Mouse (Mus musculus) heart, embryonic 11.5 days (tissue): ENCODE results near the gene Htr7. TPM values are rescaled to one million over a fixed set of nuclear protein-coding genes. Genes with fewer than 3 reads are reported as not detected.

Experiments
- ATAC-seq: fragments of 200-750 bp; cut with Nextera tagmentation; replicated peaks from 2 replicates; pipeline ENCODE4 v1.8.0; 2017; ENCODE audit warnings: moderate library complexity; ENCODE audit not compliant: insufficient number of reproducible peaks, low FRiP score, low TSS enrichment
- H3K27ac ChIP-seq: fragments of 300-500 bp; sonication (generic); 2 replicates; pipeline ENCODE4 v1.5.1; 2014; ENCODE audit warnings: mild to moderate bottlenecking, low read depth, low read length
- H3K27me3 ChIP-seq: fragments of 300-500 bp; sonication (generic); 2 replicates; pipeline ENCODE4 v1.6.1; 2014; ENCODE audit warnings: mild to moderate bottlenecking, low read length, mixed read lengths; ENCODE audit not compliant: control insufficient read depth, insufficient read depth
- H3K36me3 ChIP-seq: fragments of 300-500 bp; sonication (generic); 2 replicates; pipeline ENCODE4 v1.6.1; 2014; ENCODE audit warnings: mild to moderate bottlenecking, low read length, moderate library complexity, mixed read lengths; ENCODE audit not compliant: control insufficient read depth, insufficient read depth
- H3K4me1 ChIP-seq: fragments of 300-500 bp; sonication (generic); 2 replicates; pipeline ENCODE4 v1.6.1; 2014; ENCODE audit warnings: low read length; ENCODE audit not compliant: control insufficient read depth, insufficient read depth
- H3K4me2 ChIP-seq: fragments of 300-500 bp; sonication (generic); 2 replicates; pipeline ENCODE4 v1.6.1; 2014; ENCODE audit warnings: mild to moderate bottlenecking, moderate library complexity
- H3K4me3 ChIP-seq: fragments of 300-500 bp; sonication (generic); 2 replicates; pipeline ENCODE4 v1.5.1; 2014; ENCODE audit warnings: low read depth, low read length
- H3K9ac ChIP-seq: fragments of 300-500 bp; sonication (generic); 2 replicates; pipeline ENCODE4 v1.6.1; 2014; ENCODE audit warnings: mild to moderate bottlenecking, low read depth, low read length, moderate library complexity
- H3K9me3 ChIP-seq: fragments of 300-500 bp; sonication (generic); replicated peaks from 2 replicates; pipeline ENCODE4 v1.6.1; 2016; ENCODE audit warnings: low read length; ENCODE audit not compliant: control insufficient read depth
- WGBS: fragments of 180-500 bp; shearing (Covaris S2); extraction: QIAGEN DNeasy Blood & Tissue Kit; methylation state at CpG from one replicate; pipeline ENCODE4 v1.1.7; 2014; ENCODE audit not compliant: insufficient replicate concordance; 5-methylcytosine and 5-hydroxymethylcytosine counted together
- polyA plus RNA-seq: library from polyadenylated mRNA; unstranded; fragments of >200 nt; fragmentation: Nextera tagmentation; extraction: Ambion mirVana; gene quantifications from 2 replicates; pipeline ENCODE4 v1.2.1, GENCODE M21; 2014

Htr7 gene
- polyA plus RNA-seq, 1 experiment from 2014 or later: not detected

DNA sequence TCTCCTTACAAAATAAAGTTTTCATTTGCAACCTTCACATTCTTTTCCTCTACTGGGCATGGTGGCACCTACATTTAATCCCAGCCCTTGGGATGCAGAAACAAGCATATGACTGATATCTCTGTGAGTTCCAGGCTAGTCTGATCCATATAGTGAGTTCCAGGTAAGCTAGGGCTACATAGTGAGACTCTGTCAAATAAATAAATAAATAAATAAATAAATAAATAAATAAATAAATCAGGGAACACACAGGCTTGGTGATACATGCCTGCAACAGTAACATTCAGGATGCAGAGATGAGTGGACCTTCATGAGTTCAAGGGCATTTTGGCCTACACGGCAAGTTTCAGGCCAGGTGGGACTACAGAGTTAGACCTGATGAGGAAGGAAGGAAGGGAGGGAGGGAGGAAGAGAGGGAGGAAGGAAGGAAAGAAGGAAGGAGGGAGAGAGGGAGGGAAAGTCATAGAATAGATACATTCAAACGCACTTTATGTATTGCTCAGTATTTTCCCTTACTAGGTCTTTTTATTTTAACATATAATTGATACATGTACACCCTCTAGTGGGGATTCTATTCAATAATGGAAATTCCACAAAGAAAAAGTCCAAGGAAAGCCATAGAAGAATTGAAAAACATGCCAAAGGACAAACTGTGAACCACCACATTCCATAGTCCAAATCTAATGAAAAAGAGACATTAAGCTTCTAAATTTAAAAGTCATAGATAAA lies 5.7 kb upstream of the Htr7 start:
- 69% methylated on average over 2 of the region's 2 CpGs for WGBS
- Histone ChIP-seq H3K4me1 (no peaks in the 10 kb centered on the region), H3K9me3 (no peaks in the 10 kb centered on the region), H3K9ac (no peak overlapping the region), H3K4me3 (no peak overlapping the region), H3K36me3 (no peaks in the 10 kb centered on the region), H3K27me3 (peaks cover 7% of the 10 kb centered on the region; the same call in 1 of the 2 replicates), H3K27ac (no peak overlapping the region), H3K4me2 (no peak overlapping the region)
- ATAC-seq: no peak

DNA sequence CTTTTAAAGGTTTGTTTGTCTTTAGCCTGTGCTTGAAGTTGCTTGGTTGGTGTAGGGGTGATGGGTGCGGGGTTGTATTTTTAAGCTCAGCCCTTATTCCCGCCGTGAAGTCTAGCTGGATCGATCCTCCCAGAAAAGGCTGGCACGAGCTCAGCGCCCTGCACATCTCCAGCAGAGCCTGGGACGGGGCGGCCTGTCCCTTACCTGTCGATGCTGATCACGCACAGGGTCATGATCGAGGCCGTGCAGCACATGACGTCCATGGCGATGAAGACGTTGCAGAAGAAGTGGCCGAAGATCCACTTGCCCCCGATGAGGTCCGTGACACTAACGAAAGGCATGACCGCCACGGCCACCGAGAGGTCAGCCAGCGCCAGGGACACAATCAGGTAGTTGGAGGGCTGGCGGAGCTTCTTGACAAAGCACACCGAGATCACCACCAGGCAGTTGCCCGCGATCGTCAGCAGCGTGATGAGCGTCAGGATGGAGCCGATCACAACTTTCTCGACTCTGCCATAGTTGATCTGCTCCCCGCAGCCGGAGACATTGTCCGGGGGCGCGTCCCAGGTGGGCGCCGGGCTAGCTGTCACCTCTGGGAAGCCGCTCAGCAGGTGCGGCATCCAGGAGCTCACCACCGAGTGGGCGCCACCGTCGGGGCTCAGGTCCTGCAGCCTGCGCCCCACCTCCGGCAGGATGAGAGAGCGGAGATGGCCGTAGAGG lies 645 bp downstream of the Htr7 start:
- H3K36me3 ChIP-seq: no peaks in the 10 kb centered on the region
- H3K4me1 ChIP-seq: peaks cover 5% of the 10 kb centered on the region; the same call in 1 of the 2 replicates
- ATAC-seq: peak; percentile 14; the same call in 1 of the 2 replicates
- no peaks in the 10 kb centered on the region for H3K9me3 ChIP-seq
- H3K9ac ChIP-seq: no peak overlapping the region; the same call in 1 of the 2 replicates
- H3K27me3 ChIP-seq: peaks cover 37% of the 10 kb centered on the region
- 7% methylated on average over 49 of the region's 49 CpGs for WGBS
- H3K4me2 ChIP-seq: peak overlapping the region; percentile 93
- H3K4me3 ChIP-seq: peak overlapping the region; percentile 53
- H3K27ac ChIP-seq: no peak overlapping the region

DNA sequence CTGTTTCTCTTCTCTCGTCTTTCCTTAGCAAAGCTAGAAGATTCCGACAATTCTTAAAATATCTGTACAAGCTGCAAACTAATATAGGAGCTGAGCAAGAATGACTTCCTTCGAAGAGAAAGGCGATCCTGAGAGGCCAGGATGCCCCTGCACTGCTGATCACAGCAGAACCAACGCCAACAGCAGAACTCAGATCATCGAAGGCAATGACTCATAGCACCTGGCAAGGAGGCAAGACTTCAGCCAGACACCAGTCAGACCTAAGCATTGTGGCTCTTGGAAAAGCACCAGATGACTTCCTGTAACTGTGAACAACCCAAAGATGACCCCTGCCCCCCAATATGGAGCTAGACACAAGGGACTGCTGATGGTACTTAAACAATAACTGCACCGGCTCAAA lies 11.3 kb downstream of the Htr7 start:
- ATAC-seq: no peak
- no peak overlapping the region for H3K4me2 ChIP-seq

GRCm38 (mm10) chr19:36014836-36015235 lies 42.5 kb downstream of the Htr7 start:
- H3K9me3 ChIP-seq: no peaks in the 10 kb centered on the region
- H3K4me3 ChIP-seq: no peak overlapping the region
- H3K9ac ChIP-seq: no peak overlapping the region
- no peak overlapping the region for H3K4me2 ChIP-seq
- ATAC-seq: no peak
- H3K27me3 ChIP-seq: no peaks in the 10 kb centered on the region
- no peaks in the 10 kb centered on the region for H3K4me1 ChIP-seq
- H3K27ac ChIP-seq: no peak overlapping the region
- 13% methylated on average over 3 of the region's 3 CpGs for WGBS
- no peaks in the 10 kb centered on the region for H3K36me3 ChIP-seq

More for the DNA sequence above, 11.3 kb downstream of the Htr7 start:
- H3K27me3 ChIP-seq: no peaks in the 10 kb centered on the region
- no peak overlapping the region for H3K9ac ChIP-seq
- H3K4me3 ChIP-seq: no peak overlapping the region
- H3K27ac ChIP-seq: no peak overlapping the region
- H3K4me1 ChIP-seq: no peaks in the 10 kb centered on the region
- no peaks in the 10 kb centered on the region for H3K36me3 ChIP-seq
- 80% methylated on average over 7 of the region's 7 CpGs for WGBS
- no peaks in the 10 kb centered on the region for H3K9me3 ChIP-seq

GRCm38 (mm10) chr19:36006277-36006676 lies 51.0 kb downstream of the Htr7 start:
- 68% methylated on average over 6 of the region's 6 CpGs for WGBS
- no peak for ATAC-seq
- H3K9me3 ChIP-seq: no peaks in the 10 kb centered on the region
- H3K9ac ChIP-seq: no peak overlapping the region
- H3K27ac ChIP-seq: no peak overlapping the region
- no peaks in the 10 kb centered on the region for H3K27me3 ChIP-seq
- no peaks in the 10 kb centered on the region for H3K4me1 ChIP-seq
- no peak overlapping the region for H3K4me2 ChIP-seq
- no peak overlapping the region for H3K4me3 ChIP-seq
- H3K36me3 ChIP-seq: no peaks in the 10 kb centered on the region

DNA sequence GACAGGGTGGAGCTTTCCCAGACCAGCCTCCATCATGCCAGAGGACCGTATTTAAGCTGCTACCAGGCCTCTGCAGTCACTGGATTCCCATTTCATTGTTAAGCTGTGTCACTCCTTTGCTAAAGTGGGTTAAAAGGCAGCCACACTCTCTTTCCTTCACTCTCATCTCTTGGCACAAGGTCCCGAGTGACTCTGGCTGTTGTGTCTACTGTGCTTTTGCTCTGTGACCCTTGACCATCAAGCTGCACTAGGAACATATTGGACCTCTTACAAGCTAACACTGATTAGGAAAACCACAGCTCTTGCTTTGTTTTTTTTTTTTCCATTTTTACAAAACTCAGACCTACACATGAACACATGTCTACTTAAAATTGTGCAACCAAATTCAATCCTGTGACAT lies 52.3 kb downstream of the Htr7 start:
- no peak for ATAC-seq
- no peaks in the 10 kb centered on the region for H3K9me3 ChIP-seq
- no peak overlapping the region for H3K9ac ChIP-seq
- WGBS: 58% methylated on average over 2 of the region's 2 CpGs
- no peaks in the 10 kb centered on the region for H3K4me1 ChIP-seq
- H3K27ac ChIP-seq: no peak overlapping the region
- no peaks in the 10 kb centered on the region for H3K27me3 ChIP-seq
- H3K36me3 ChIP-seq: no peaks in the 10 kb centered on the region
- no peak overlapping the region for H3K4me3 ChIP-seq
- no peak overlapping the region for H3K4me2 ChIP-seq

DNA sequence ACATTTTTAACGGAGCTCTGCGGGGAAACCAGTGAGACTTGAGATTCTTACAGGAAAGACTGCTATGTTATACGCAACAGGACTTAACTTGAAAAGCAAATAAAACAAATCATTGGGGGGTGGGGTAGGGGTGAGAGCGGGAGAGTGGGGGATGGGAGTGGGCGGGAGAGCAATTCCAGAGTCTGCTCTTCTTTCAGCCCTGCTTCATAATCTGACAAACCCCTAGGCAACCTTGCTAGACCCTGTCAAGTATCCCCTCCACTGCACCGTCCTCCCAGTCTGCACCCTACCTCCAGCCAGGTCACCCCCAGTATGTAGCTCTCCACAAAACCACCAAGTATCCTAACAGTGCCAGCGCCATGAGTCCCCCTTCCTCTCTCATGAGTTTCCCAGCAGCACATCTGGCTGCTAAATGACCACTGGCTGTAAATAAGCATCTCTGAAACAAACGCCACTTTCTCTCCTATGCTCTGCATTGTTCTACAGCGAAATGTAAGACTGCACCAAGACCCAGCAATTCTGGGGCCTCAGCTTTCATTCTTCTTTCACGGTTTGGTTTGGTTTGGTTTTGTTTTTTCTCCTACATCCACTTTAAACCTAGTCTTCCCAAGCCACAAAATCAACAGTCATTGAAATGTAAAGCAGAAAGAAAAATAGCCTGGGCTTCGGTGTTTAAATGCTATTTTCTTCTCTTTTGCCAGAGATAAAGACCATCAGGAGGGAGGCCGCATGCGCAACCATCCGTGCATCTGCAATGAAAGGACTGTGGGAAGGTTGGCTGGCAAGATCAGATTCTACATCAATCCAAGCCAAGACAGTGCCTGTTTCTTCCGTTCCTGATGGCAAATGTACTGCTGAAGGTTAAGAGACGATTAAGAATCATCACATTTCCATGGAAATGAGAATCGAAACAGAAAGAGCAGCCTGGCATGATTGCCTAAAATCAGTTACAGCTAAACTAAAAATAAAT lies 54.5 kb downstream of the Htr7 start:
- Histone ChIP-seq H3K9me3 (no peaks in the 10 kb centered on the region), H3K36me3 (no peaks in the 10 kb centered on the region), H3K4me2 (no peak overlapping the region), H3K4me3 (no peak overlapping the region), H3K27me3 (no peaks in the 10 kb centered on the region), H3K4me1 (no peaks in the 10 kb centered on the region), H3K27ac (no peak overlapping the region), H3K9ac (no peak overlapping the region)
- ATAC-seq: no peak
- WGBS: 57% methylated on average over 17 of the region's 17 CpGs

DNA sequence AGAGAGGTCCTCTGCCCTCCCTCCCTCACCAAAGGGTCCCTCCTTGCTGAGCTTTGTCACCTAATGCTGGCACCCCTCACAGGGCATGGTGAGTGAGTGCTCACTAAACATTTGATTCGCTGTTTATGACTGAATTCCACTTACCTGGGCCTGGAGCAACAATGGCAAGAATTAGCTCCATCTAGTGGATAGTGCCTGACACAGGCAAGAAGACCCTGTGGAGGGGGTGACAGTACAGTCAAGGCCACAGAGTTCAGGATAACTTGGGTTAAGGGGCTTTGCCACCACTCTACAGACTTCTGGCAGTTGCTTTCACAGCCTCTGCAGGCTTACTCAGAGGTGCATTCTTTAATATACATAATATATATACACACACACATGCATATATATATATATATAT lies 55.8 kb downstream of the Htr7 start:
- no peak for ATAC-seq
- H3K36me3 ChIP-seq: no peaks in the 10 kb centered on the region
- H3K4me1 ChIP-seq: no peaks in the 10 kb centered on the region
- H3K4me3 ChIP-seq: no peak overlapping the region
- no peak overlapping the region for H3K9ac ChIP-seq
- 30% methylated on average over 1 of the region's 1 CpGs for WGBS
- no peak overlapping the region for H3K4me2 ChIP-seq
- H3K27me3 ChIP-seq: no peaks in the 10 kb centered on the region
- no peak overlapping the region for H3K27ac ChIP-seq
- no peaks in the 10 kb centered on the region for H3K9me3 ChIP-seq
